11 mouse cellular contexts compared by ENCODE assay signal in the genomic region with DNA sequence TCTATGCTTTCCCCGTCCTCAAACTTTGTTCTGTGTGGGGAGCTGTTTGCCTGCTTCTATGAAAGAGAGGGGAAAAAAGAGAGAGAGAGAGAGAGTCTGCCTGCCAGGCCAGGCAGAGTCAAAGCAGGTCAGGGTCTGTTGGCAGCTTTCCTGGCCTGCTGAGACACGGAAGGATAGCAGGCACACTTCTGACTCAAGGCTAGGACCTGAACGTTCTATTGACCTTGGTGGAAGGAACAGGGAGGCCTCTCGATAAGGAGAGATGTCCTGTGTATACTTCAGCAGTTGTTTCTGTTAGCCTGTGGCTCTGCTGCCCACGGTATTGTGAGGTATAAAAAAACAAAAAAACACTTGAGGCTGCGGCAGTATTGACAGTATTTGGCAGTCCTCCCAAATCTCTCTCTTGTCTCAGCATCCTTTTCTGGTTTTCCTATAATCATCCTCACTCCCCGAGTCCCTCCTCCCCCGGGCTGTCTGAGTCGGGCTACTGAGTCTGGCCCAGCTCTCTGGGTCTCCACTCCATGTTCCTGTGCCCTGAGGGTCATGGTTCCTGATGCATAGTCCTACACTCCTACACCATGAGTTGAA. TPM values are rescaled to one million over a fixed set of nuclear protein-coding genes. Genes with fewer than 3 reads are reported as not detected.
A peak's percentile ranks its signal among the peaks of the same experiment; 100 is the strongest.
DNase-seq lines count a peak whose midpoint lies in the region; ATAC-seq and TF ChIP-seq lines count a peak whose summit lies in the region.
"Had no signal": no experiment of that assay in that cellular context is flagged by ENCODE, and none has a peak within 500 bp of the region (broad histone marks: within the 10 kb centered on the region; RNA-seq: fewer than 3 reads in every experiment).

No protein-coding gene starts in this region.

- 43% methylated on average over 9 of the region's 9 CpGs for WGBS in hindbrain, embryonic 16.5 days
- 88% methylated on average over 9 of the region's 9 CpGs for WGBS in hindbrain, embryonic 10.5 days
- 50% methylated on average over 9 of the region's 9 CpGs for WGBS in heart, embryonic 11.5 days (ENCODE audit: insufficient replicate concordance)

- H3K36me3 ChIP-seq in hindbrain, embryonic 16.5 days (ENCODE audit: control insufficient read depth, insufficient read depth, low read length): peaks cover 8% of the 10 kb centered on the region; the same call in 1 of the 2 replicates
- peaks cover 61% of the 10 kb centered on the region for H3K36me3 ChIP-seq in hindbrain, embryonic 10.5 days
- H3K36me3 ChIP-seq in heart, embryonic 11.5 days (ENCODE audit: control insufficient read depth, insufficient read depth, low read length): peaks cover 18% of the 10 kb centered on the region
- H3K36me3 ChIP-seq in testis, adult 2 months (ENCODE audit: control insufficient read depth, insufficient read depth, low read length): no peaks in the 10 kb centered on the region

- no peak overlapping the region for H3K4me2 ChIP-seq in hindbrain, embryonic 16.5 days (ENCODE audit: low read length)
- H3K4me2 ChIP-seq in heart, embryonic 11.5 days: no peak overlapping the region

- DNase-seq in hindbrain, embryonic 10.5 days (ENCODE audit: low spot score): no peak
- DNase-seq in ovary, adult 18-20 months (ENCODE audit: low spot score): peak; percentile 91
- DNase-seq in ovary, postnatal 14 days (ENCODE audit: low spot score): no peak
- no peak for DNase-seq in left cerebral cortex, adult 11 months (ENCODE audit: low spot score)
- DNase-seq: kidney, adult 11 months had no signal

- H3K27me3 ChIP-seq in hindbrain, embryonic 16.5 days (replicated peaks; ENCODE audit: control insufficient read depth, insufficient read depth, low read length): no peaks in the 10 kb centered on the region
- H3K27me3 ChIP-seq in hindbrain, embryonic 10.5 days (ENCODE audit: insufficient read depth, poor library complexity, severe bottlenecking): no peaks in the 10 kb centered on the region
- H3K27me3 ChIP-seq in heart, embryonic 11.5 days (ENCODE audit: control insufficient read depth, insufficient read depth, low read length): no peaks in the 10 kb centered on the region
- H3K27me3 ChIP-seq in testis, adult 2 months (ENCODE audit: control insufficient read depth, insufficient read depth, low read length): no peaks in the 10 kb centered on the region

- peak; percentile 71 for ATAC-seq in hindbrain, embryonic 16.5 days
- no peak for ATAC-seq in heart, embryonic 11.5 days (replicated peaks; ENCODE audit: insufficient number of reproducible peaks, low FRiP score, low TSS enrichment)
- no peak for ATAC-seq in monocyte, adult 5-6 weeks (replicated peaks; ENCODE audit: insufficient number of reproducible peaks, low FRiP score, low TSS enrichment, poor library complexity, severe bottlenecking)

- no peaks in the 10 kb centered on the region for H3K9me3 ChIP-seq in hindbrain, embryonic 16.5 days (ENCODE audit: control insufficient read depth, low read length)
- H3K9me3 ChIP-seq in hindbrain, embryonic 10.5 days: no peaks in the 10 kb centered on the region
- no peaks in the 10 kb centered on the region for H3K9me3 ChIP-seq in heart, embryonic 11.5 days (replicated peaks; ENCODE audit: control insufficient read depth, low read length)

- no peak overlapping the region for H3K9ac ChIP-seq in hindbrain, embryonic 16.5 days (ENCODE audit: low read depth, low read length)
- no peak overlapping the region for H3K9ac ChIP-seq in heart, embryonic 11.5 days (ENCODE audit: low read depth, low read length)

- TF ChIP-seq CTCF in testis, adult 2 months (IDR thresholded peaks at IDR 0.05; ENCODE audit: control insufficient read depth, insufficient read depth, insufficient replicate concordance, low read depth, low read length): no peak

- H3K27ac ChIP-seq in hindbrain, embryonic 16.5 days (ENCODE audit: low read depth, low read length): no peak overlapping the region
- no peak overlapping the region for H3K27ac ChIP-seq in hindbrain, embryonic 10.5 days
- H3K27ac ChIP-seq in heart, embryonic 11.5 days (ENCODE audit: low read depth, low read length): peak overlapping the region; percentile 8; the same call in 1 of the 2 replicates
- peak overlapping the region; percentile 87 for H3K27ac ChIP-seq in testis, adult 2 months (ENCODE audit: control insufficient read depth, insufficient read depth, low read depth, low read length)

- H3K4me3 ChIP-seq in hindbrain, embryonic 16.5 days (ENCODE audit: low read length): no peak overlapping the region
- no peak overlapping the region for H3K4me3 ChIP-seq in hindbrain, embryonic 10.5 days
- no peak overlapping the region for H3K4me3 ChIP-seq in heart, embryonic 11.5 days (ENCODE audit: low read depth, low read length)
- no peak overlapping the region for H3K4me3 ChIP-seq in testis, adult 2 months (ENCODE audit: control insufficient read depth, low read depth, low read length)

- H3K4me1 ChIP-seq in hindbrain, embryonic 16.5 days (ENCODE audit: control insufficient read depth, insufficient read depth, low read depth, low read length): no peaks in the 10 kb centered on the region
- 0 out of 2 replicates have a peak, but pooled peaks cover 6% of the 10 kb centered on the region for H3K4me1 ChIP-seq in hindbrain, embryonic 10.5 days (replicated peaks)
- H3K4me1 ChIP-seq in heart, embryonic 11.5 days (ENCODE audit: control insufficient read depth, insufficient read depth, low read length): peaks cover 23% of the 10 kb centered on the region
- H3K4me1 ChIP-seq in testis, adult 2 months (ENCODE audit: control insufficient read depth, insufficient read depth, low read length): peaks cover 23% of the 10 kb centered on the region

- TF ChIP-seq POLR2A in testis, adult 2 months (IDR thresholded peaks at IDR 0.05; ENCODE audit: control insufficient read depth, low read depth, low read length): no peak

RNA-seq across cellular contexts. Expression of gene Nt5c3b, which starts 12.9 kb away (rescaled TPM):
- polyA plus RNA-seq in hindbrain, embryonic 16.5 days (2015; fragmentation: Nextera tagmentation; extraction: Ambion mirVana): 127 TPM in 2 replicates
- 115 and 121 TPM in 2 replicates for polyA plus RNA-seq in hindbrain, embryonic 10.5 days (2016; fragmentation: Nextera tagmentation; extraction: Ambion mirVana)
- polyA plus RNA-seq in heart, embryonic 11.5 days (2014; fragmentation: Nextera tagmentation; extraction: Ambion mirVana): 98.8 and 111 TPM in 2 replicates
- 145 and 152 TPM in 2 replicates for polyA plus RNA-seq in testis, adult 2 months (2012; rRNA removed)
- 8.0 to 38.5 TPM (median 14.4 TPM) in 3 replicates for total RNA-seq in monocyte, adult 5-6 weeks (2017)

RNA-seq across cellular contexts. Expression of gene Klhl10, which starts 13.0 kb away (rescaled TPM):
- 0.75 and 1.2 TPM in 2 replicates for polyA plus RNA-seq in hindbrain, embryonic 16.5 days (2015; fragmentation: Nextera tagmentation; extraction: Ambion mirVana)
- polyA plus RNA-seq in hindbrain, embryonic 10.5 days (2016; fragmentation: Nextera tagmentation; extraction: Ambion mirVana): 0.58 and 0.63 TPM in 2 replicates
- polyA plus RNA-seq in heart, embryonic 11.5 days (2014; fragmentation: Nextera tagmentation; extraction: Ambion mirVana): 0.28 and 0.83 TPM in 2 replicates
- 422 and 444 TPM in 2 replicates for polyA plus RNA-seq in testis, adult 2 months (2012; rRNA removed)
- 0.97 TPM in 1 of 3 replicates, not detected in the others for total RNA-seq in monocyte, adult 5-6 weeks (2017)
- polyA plus RNA-seq: liver, embryonic 16.5 days had no signal

RNA-seq across cellular contexts. Expression of gene Fkbp10, which starts 13.2 kb away (rescaled TPM):
- polyA plus RNA-seq in hindbrain, embryonic 16.5 days (2015; fragmentation: Nextera tagmentation; extraction: Ambion mirVana): 29.2 and 33.1 TPM in 2 replicates
- polyA plus RNA-seq in hindbrain, embryonic 10.5 days (2016; fragmentation: Nextera tagmentation; extraction: Ambion mirVana): 51.0 and 52.0 TPM in 2 replicates
- polyA plus RNA-seq in heart, embryonic 11.5 days (2014; fragmentation: Nextera tagmentation; extraction: Ambion mirVana): 89.3 and 107 TPM in 2 replicates
- 6.6 and 7.7 TPM in 2 replicates for polyA plus RNA-seq in testis, adult 2 months (2012; rRNA removed)
- total RNA-seq in monocyte, adult 5-6 weeks (2017): 0.57 to 4.4 TPM (median 2.1 TPM) in 3 replicates

RNA-seq across cellular contexts. Expression of gene P3h4, which starts 14.1 kb away (rescaled TPM):
- 21.5 and 25.5 TPM in 2 replicates for polyA plus RNA-seq in hindbrain, embryonic 16.5 days (2015; fragmentation: Nextera tagmentation; extraction: Ambion mirVana)
- polyA plus RNA-seq in hindbrain, embryonic 10.5 days (2016; fragmentation: Nextera tagmentation; extraction: Ambion mirVana): 27.0 and 27.8 TPM in 2 replicates
- 67.2 and 70.6 TPM in 2 replicates for polyA plus RNA-seq in heart, embryonic 11.5 days (2014; fragmentation: Nextera tagmentation; extraction: Ambion mirVana)
- polyA plus RNA-seq in testis, adult 2 months (2012; rRNA removed): 8.5 and 9.0 TPM in 2 replicates
- total RNA-seq in monocyte, adult 5-6 weeks (2017): 0.64 to 5.3 TPM (median 3.1 TPM) in 3 replicates
- total RNA-seq: MEL had no signal

RNA-seq across cellular contexts. Expression of gene Jup, which starts 31.1 kb away (rescaled TPM):
- 68.8 and 77.7 TPM in 2 replicates for polyA plus RNA-seq in hindbrain, embryonic 16.5 days (2015; fragmentation: Nextera tagmentation; extraction: Ambion mirVana)
- polyA plus RNA-seq in hindbrain, embryonic 10.5 days (2016; fragmentation: Nextera tagmentation; extraction: Ambion mirVana): 45.0 and 53.6 TPM in 2 replicates
- polyA plus RNA-seq in heart, embryonic 11.5 days (2014; fragmentation: Nextera tagmentation; extraction: Ambion mirVana): 72.2 and 80.6 TPM in 2 replicates
- polyA plus RNA-seq in testis, adult 2 months (2012; rRNA removed): 103 TPM in 2 replicates
- 14.7 to 28.8 TPM (median 21.2 TPM) in 3 replicates for total RNA-seq in monocyte, adult 5-6 weeks (2017)

Comparison
In these comparisons a context has a peak if more than half of its experiments do, and no peak if none do; other contexts are left out.
1. H3K27ac ChIP-seq: peak in heart, embryonic 11.5 days (single experiment) and testis, adult 2 months (single experiment); none in hindbrain, embryonic 16.5 days (single experiment) and hindbrain, embryonic 10.5 days (single experiment).
2. RNA of gene Klhl10, which starts 13.0 kb away (polyA plus RNA-seq): 422 to 444 TPM in testis, adult 2 months; 0.75 to 1.2 TPM in hindbrain, embryonic 16.5 days, 0.28 to 0.83 TPM in heart, embryonic 11.5 days and 0.58 to 0.63 TPM in hindbrain, embryonic 10.5 days; every median in the first group is over 100 times any median in the second.